ENCODE assay signal across 12 mouse cellular contexts in the genomic region with DNA sequence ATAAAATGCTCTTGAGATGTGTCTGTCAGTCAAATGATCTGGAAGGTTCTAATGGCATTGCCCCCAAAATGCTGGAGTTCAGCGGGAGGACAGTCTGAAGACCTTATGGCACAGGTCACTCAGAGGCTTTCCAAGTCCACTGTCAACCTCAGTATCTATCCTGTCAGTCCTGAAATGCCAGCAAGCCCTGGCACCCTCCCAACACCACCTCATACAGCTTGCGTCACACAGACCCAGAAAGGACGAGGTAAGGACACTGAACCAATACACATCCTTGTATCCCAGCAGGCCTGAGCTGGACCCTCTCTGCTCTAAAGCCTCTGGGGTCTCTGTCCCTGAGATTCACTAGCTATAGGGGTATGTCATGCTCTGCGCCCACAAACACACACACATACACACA.
A peak's percentile ranks its signal among the peaks of the same experiment; 100 is the strongest.
DNase-seq lines count a peak whose midpoint lies in the region.
"Had no signal": no experiment of that assay in that cellular context is flagged by ENCODE, and none has a peak within 500 bp of the region (broad histone marks: within the 10 kb centered on the region; RNA-seq: fewer than 3 reads in every experiment).

No protein-coding gene starts in this region.

- peak; percentile 91 for DNase-seq in heart, adult 11 months
- no peak for DNase-seq in heart, postnatal 25 days (ENCODE audit: low spot score)
- DNase-seq in left cerebral cortex, postnatal 4 days, result peak; percentile 22
- DNase-seq in left cerebral cortex, adult 18-20 months (ENCODE audit: low spot score in 2 of 2), result no peak
- peak; percentile 71 to 76 for DNase-seq in heart, postnatal 10 days
- peak; percentile 77 for DNase-seq in heart, postnatal 4 days
- no peak for DNase-seq in urinary bladder, adult 2 months (ENCODE audit: low spot score)
- DNase-seq: adrenal gland, postnatal 25 days; cerebellum, adult 8-10 months; cerebellum, postnatal 25 days; gastrocnemius, postnatal 10 days; kidney, adult 18-20 months had no signal

- intact Hi-C loops in heart, postnatal 25 days (cut with DNase I), result no loop called here
- intact Hi-C loops in left cerebral cortex, postnatal 4 days (cut with DNase I), result no loop called here
- intact Hi-C loops in heart, postnatal 10 days (cut with DNase I), result no loop called here

Comparison
In these comparisons a context has a peak if more than half of its experiments do, and no peak if none do; other contexts are left out.
1. DNase-seq: peak in heart, adult 11 months (single experiment), left cerebral cortex, postnatal 4 days (single experiment), heart, postnatal 10 days (2 of 2) and heart, postnatal 4 days (single experiment); none in heart, postnatal 25 days (single experiment), left cerebral cortex, adult 18-20 months (0 of 2) and urinary bladder, adult 2 months (single experiment).